Mouse (Mus musculus) kidney, embryonic 14.5 days (tissue): ENCODE measurements around the gene Greb1. TPM values are rescaled to one million over a fixed set of nuclear protein-coding genes. Genes with fewer than 3 reads are reported as not detected.
"Not testable (repeated sequence)": the region's sequence is repeated elsewhere in the genome, so short reads cannot be mapped to it uniquely, and the experiment has no call there.

Experiments
- ATAC-seq: fragments of 200-750 bp; cut with Nextera tagmentation; 2 replicates; pipeline ENCODE4 v1.8.0; 2017; ENCODE audit warnings: moderate number of reproducible peaks, mild to moderate bottlenecking, moderate TSS enrichment, moderate library complexity; ENCODE audit not compliant: low FRiP score, low TSS enrichment
- H3K27ac ChIP-seq: fragments of 300-500 bp; sonication (generic); 2 replicates; pipeline ENCODE4 v1.5.1; 2014; ENCODE audit warnings: low read depth, mild to moderate bottlenecking, low read length, moderate library complexity, mixed read lengths
- H3K27me3 ChIP-seq: fragments of 300-500 bp; sonication (generic); 2 replicates; pipeline ENCODE4 v1.6.1; 2014; ENCODE audit warnings: mild to moderate bottlenecking, low read length; ENCODE audit not compliant: control insufficient read depth, insufficient read depth
- H3K36me3 ChIP-seq: fragments of 300-500 bp; sonication (generic); 2 replicates; pipeline ENCODE4 v1.6.1; 2014; ENCODE audit warnings: low read length, mixed read lengths; ENCODE audit not compliant: control insufficient read depth, insufficient read depth
- H3K4me1 ChIP-seq: fragments of 300-500 bp; sonication (generic); 2 replicates; pipeline ENCODE4 v1.6.1; 2014; ENCODE audit warnings: low read length, mixed read lengths; ENCODE audit not compliant: control insufficient read depth, insufficient read depth
- H3K4me2 ChIP-seq: fragments of 300-500 bp; sonication (generic); replicated peaks from 2 replicates; pipeline ENCODE4 v1.6.1; 2014; ENCODE audit warnings: low read depth, mild to moderate bottlenecking, low read length
- H3K4me3 ChIP-seq: fragments of 300-500 bp; sonication (generic); 2 replicates; pipeline ENCODE4 v1.5.1; 2014; ENCODE audit warnings: mild to moderate bottlenecking, low read length
- H3K9ac ChIP-seq: fragments of 300-500 bp; sonication (generic); 2 replicates; pipeline ENCODE4 v1.6.1; 2014; ENCODE audit warnings: low read depth, mild to moderate bottlenecking, low read length, moderate library complexity
- H3K9me3 ChIP-seq: fragments of 300-500 bp; sonication (generic); 2 replicates; pipeline ENCODE4 v1.6.1; 2016; ENCODE audit warnings: low read length; ENCODE audit not compliant: control insufficient read depth
- WGBS: fragments of 180-500 bp; shearing (Covaris S2); extraction: QIAGEN DNeasy Blood & Tissue Kit; methylation state at CpG from one replicate; pipeline ENCODE4 v1.1.7; 2014; 5-methylcytosine and 5-hydroxymethylcytosine counted together
- polyA plus RNA-seq: library from polyadenylated mRNA; unstranded; fragments of >200 nt; fragmentation: Nextera tagmentation; extraction: Ambion mirVana; gene quantifications from 2 replicates; pipeline ENCODE4 v1.2.1, GENCODE M21; 2014

Gene Greb1
- polyA plus RNA-seq, 1 experiment from 2014 or later: 8.6 TPM

GRCm38 (mm10) chr12:16714616-16715015 is 86.1 kb downstream of the Greb1 start:
- ATAC-seq: no peak
- Histone ChIP-seq H3K4me2 (no peak overlapping the region), H3K4me1 (no peaks in the 10 kb centered on the region), H3K9ac (no peak overlapping the region), H3K9me3 (no peaks in the 10 kb centered on the region), H3K4me3 (no peak overlapping the region), H3K36me3 (no peaks in the 10 kb centered on the region), H3K27ac (no peak overlapping the region), H3K27me3 (no peaks in the 10 kb centered on the region)
- 76% methylated on average over 10 of the region's 10 CpGs for WGBS

GRCm38 (mm10) chr12:16698691-16699090 is 102.0 kb downstream of the Greb1 start:
- Histone ChIP-seq H3K27me3 (no peaks in the 10 kb centered on the region), H3K9ac (no peak overlapping the region), H3K4me3 (no peak overlapping the region), H3K4me1 (no peaks in the 10 kb centered on the region), H3K9me3 (no peaks in the 10 kb centered on the region), H3K4me2 (no peak overlapping the region), H3K36me3 (no peaks in the 10 kb centered on the region), H3K27ac (no peak overlapping the region)
- no peak for ATAC-seq
- WGBS: 94% methylated on average over 1 of the region's 1 CpGs

GRCm38 (mm10) chr12:16696146-16696545 is 104.5 kb downstream of the Greb1 start:
- Histone ChIP-seq H3K36me3 (no peaks in the 10 kb centered on the region), H3K27ac (no peak overlapping the region), H3K27me3 (no peaks in the 10 kb centered on the region), H3K9ac (no peak overlapping the region), H3K4me3 (no peak overlapping the region), H3K4me1 (no peaks in the 10 kb centered on the region), H3K4me2 (no peak overlapping the region), H3K9me3 (no peaks in the 10 kb centered on the region)
- 87% methylated on average over 13 of the region's 13 CpGs for WGBS
- ATAC-seq: no peak

- not testable (repeated sequence) for H3K27ac ChIP-seq, H3K27me3 ChIP-seq, H3K4me1 ChIP-seq, H3K9ac ChIP-seq, ATAC-seq, H3K4me3 ChIP-seq, H3K9me3 ChIP-seq, H3K36me3 ChIP-seq, H3K4me2 ChIP-seq
- 95% methylated on average over 7 of the region's 8 CpGs for WGBS
Measured at GRCm38 (mm10) chr12:16695252-16695651, 105.4 kb downstream of the Greb1 start.

GRCm38 (mm10) chr12:16694783-16695182 is 105.9 kb downstream of the Greb1 start:
- no peaks in the 10 kb centered on the region for H3K36me3 ChIP-seq

GRCm38 (mm10) chr12:16690631-16691030 is 110.1 kb downstream of the Greb1 start:
- no peaks in the 10 kb centered on the region for H3K27me3 ChIP-seq
- ATAC-seq: no peak
- no peaks in the 10 kb centered on the region for H3K4me1 ChIP-seq
- no peak overlapping the region for H3K4me3 ChIP-seq
- H3K9me3 ChIP-seq: no peaks in the 10 kb centered on the region
- H3K27ac ChIP-seq: no peak overlapping the region
- H3K36me3 ChIP-seq: no peaks in the 10 kb centered on the region
- no peak overlapping the region for H3K9ac ChIP-seq
- 90% methylated on average over 9 of the region's 9 CpGs for WGBS
- H3K4me2 ChIP-seq: no peak overlapping the region

More at GRCm38 (mm10) chr12:16694783-16695182, 105.9 kb downstream of the Greb1 start:
- Histone ChIP-seq H3K4me2 (no peak overlapping the region), H3K27ac (no peak overlapping the region), H3K9ac (no peak overlapping the region), H3K4me1 (no peaks in the 10 kb centered on the region), H3K27me3 (no peaks in the 10 kb centered on the region), H3K9me3 (no peaks in the 10 kb centered on the region), H3K4me3 (no peak overlapping the region)
- no peak for ATAC-seq
- WGBS: 68% methylated on average over 5 of the region's 5 CpGs

- no peak overlapping the region for H3K4me3 ChIP-seq
- no peaks in the 10 kb centered on the region; the same call in 1 of the 2 replicates for H3K36me3 ChIP-seq
- H3K9me3 ChIP-seq: no peaks in the 10 kb centered on the region
- no peak overlapping the region for H3K27ac ChIP-seq
- H3K4me1 ChIP-seq: no peaks in the 10 kb centered on the region
- H3K4me2 ChIP-seq: no peak overlapping the region
- H3K9ac ChIP-seq: no peak overlapping the region
- no peaks in the 10 kb centered on the region for H3K27me3 ChIP-seq
- no peak for ATAC-seq
- WGBS: 93% methylated on average over 10 of the region's 10 CpGs
Measured at GRCm38 (mm10) chr12:16672246-16672645, 128.4 kb downstream of the Greb1 start.

- no peak overlapping the region for H3K27ac ChIP-seq
- no peak for ATAC-seq
- H3K27me3 ChIP-seq: no peaks in the 10 kb centered on the region
- H3K36me3 ChIP-seq: no peaks in the 10 kb centered on the region
- no peaks in the 10 kb centered on the region for H3K9me3 ChIP-seq
- no peaks in the 10 kb centered on the region for H3K4me1 ChIP-seq
- WGBS: 71% methylated on average over 3 of the region's 3 CpGs
- no peak overlapping the region for H3K9ac ChIP-seq
- no peak overlapping the region for H3K4me3 ChIP-seq
- H3K4me2 ChIP-seq: no peak overlapping the region
Measured at GRCm38 (mm10) chr12:16669176-16669575, 131.5 kb downstream of the Greb1 start.

- H3K27me3 ChIP-seq: no peaks in the 10 kb centered on the region
- no peaks in the 10 kb centered on the region for H3K36me3 ChIP-seq
- no peaks in the 10 kb centered on the region for H3K4me1 ChIP-seq
- H3K9me3 ChIP-seq: no peaks in the 10 kb centered on the region
- 0% methylated on average over 1 of the region's 2 CpGs for WGBS
- no peak overlapping the region for H3K9ac ChIP-seq
- no peak overlapping the region for H3K27ac ChIP-seq
- no peak overlapping the region for H3K4me3 ChIP-seq
- no peak overlapping the region for H3K4me2 ChIP-seq
- peak; percentile 64; the same call in 1 of the 2 replicates for ATAC-seq
Measured at GRCm38 (mm10) chr12:16665022-16665421, 135.7 kb downstream of the Greb1 start.
